Mouse (Mus musculus) midbrain, embryonic 10.5 days (tissue): ENCODE measurements around the gene Tcf21. TPM values are rescaled to one million over a fixed set of nuclear protein-coding genes. Genes with fewer than 3 reads are reported as not detected.

Source experiments
- DNase-seq: peaks from one replicate; pipeline ENCODE4 v3.0.0-alpha.2; 2017; ENCODE audit warnings: low spot score
- H3K27ac ChIP-seq: fragments of 300-500 bp; sonication (generic); replicated peaks from 2 replicates; pipeline ENCODE4 v1.5.1; 2016; ENCODE audit warnings: mild to moderate bottlenecking
- H3K27me3 ChIP-seq: fragments of 300-500 bp; sonication (generic); 2 replicates; pipeline ENCODE4 v1.6.1; 2016; ENCODE audit warnings: low read depth, mild to moderate bottlenecking; ENCODE audit not compliant: poor library complexity, severe bottlenecking
- H3K36me3 ChIP-seq: fragments of 300-500 bp; sonication (generic); 2 replicates; pipeline ENCODE4 v1.6.1; 2016; ENCODE audit warnings: mild to moderate bottlenecking, moderate library complexity
- H3K4me1 ChIP-seq: fragments of 300-500 bp; sonication (generic); 2 replicates; pipeline ENCODE4 v1.6.1; 2016
- H3K4me3 ChIP-seq: fragments of 300-500 bp; sonication (generic); 2 replicates; pipeline ENCODE4 v1.5.1; 2016; ENCODE audit warnings: mild to moderate bottlenecking, moderate library complexity
- H3K9me3 ChIP-seq: fragments of 300-500 bp; sonication (generic); replicated peaks from 2 replicates; pipeline ENCODE4 v1.6.1; 2016; ENCODE audit warnings: mild to moderate bottlenecking
- WGBS: fragments of 180-500 bp; shearing (Covaris S2); methylation state at CpG from one replicate; pipeline ENCODE4 v1.1.7; 2016; 5-methylcytosine and 5-hydroxymethylcytosine counted together
- polyA plus RNA-seq: library from polyadenylated mRNA; unstranded; fragments of >200 nt; fragmentation: Nextera tagmentation; extraction: Ambion mirVana; gene quantifications from 2 replicates; pipeline ENCODE4 v1.2.1, GENCODE M21; 2016

Gene Tcf21
- not detected in 2 replicates for polyA plus RNA-seq

GRCm38 (mm10) chr10:22819871-22820590, at the start of gene Tcf21:
Gene Tcf21, minus strand, starts transcription at chr10:22820174.
- no peaks in the 10 kb centered on the region for H3K9me3 ChIP-seq
- no peaks in the 10 kb centered on the region for H3K36me3 ChIP-seq
- DNase-seq = peak; percentile 65
- no peak within 1 kb of the TSS for H3K27ac ChIP-seq
- peak within 1 kb of the TSS; percentile 36 for H3K4me3 ChIP-seq
- H3K4me1 ChIP-seq = peaks cover 21% of the 10 kb centered on the region
- under 1% methylated on average over 20 of the region's 20 CpGs for WGBS
- H3K27me3 ChIP-seq = peaks cover 99% of the 10 kb centered on the region

- WGBS = 54% methylated on average over 8 of the region's 8 CpGs
Observed at GRCm38 (mm10) chr10:22868386-22868918, 48.5 kb upstream of the Tcf21 start.

DNA sequence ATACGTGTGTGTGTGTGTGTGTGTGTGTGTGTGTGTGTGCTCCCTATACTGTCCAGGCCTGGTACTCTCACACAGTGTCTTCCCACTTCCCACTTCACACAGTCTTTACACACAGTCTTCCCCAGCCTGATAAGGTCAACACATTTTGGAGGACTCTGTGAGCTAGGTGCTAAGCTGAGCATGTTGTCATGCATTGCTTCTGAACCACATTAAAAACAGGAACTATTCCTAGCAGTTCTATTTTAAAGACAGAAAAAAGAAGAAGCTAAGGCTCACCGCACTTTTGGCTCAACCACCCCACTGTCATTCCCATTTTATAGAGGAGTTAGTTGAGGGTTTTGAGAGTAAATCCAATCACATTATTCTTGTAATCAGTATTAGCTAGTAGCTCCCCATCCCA, 47.2 kb upstream of the Tcf21 start:
- H3K36me3 ChIP-seq = no peaks in the 10 kb centered on the region
- 81% methylated on average over 2 of the region's 2 CpGs for WGBS
- no peaks in the 10 kb centered on the region for H3K4me1 ChIP-seq
- no peak overlapping the region for H3K4me3 ChIP-seq
- H3K27me3 ChIP-seq = no peaks in the 10 kb centered on the region
- no peak for DNase-seq
- no peaks in the 10 kb centered on the region for H3K9me3 ChIP-seq
- H3K27ac ChIP-seq = no peak overlapping the region

More at GRCm38 (mm10) chr10:22868386-22868918, 48.5 kb upstream of the Tcf21 start:
- peaks cover 6% of the 10 kb centered on the region; the same call in 1 of the 2 replicates for H3K4me1 ChIP-seq
- H3K27me3 ChIP-seq = no peaks in the 10 kb centered on the region
- no peak overlapping the region for H3K4me3 ChIP-seq
- no peaks in the 10 kb centered on the region for H3K9me3 ChIP-seq
- DNase-seq = no peak
- no peak overlapping the region for H3K27ac ChIP-seq
- H3K36me3 ChIP-seq = no peaks in the 10 kb centered on the region

DNA sequence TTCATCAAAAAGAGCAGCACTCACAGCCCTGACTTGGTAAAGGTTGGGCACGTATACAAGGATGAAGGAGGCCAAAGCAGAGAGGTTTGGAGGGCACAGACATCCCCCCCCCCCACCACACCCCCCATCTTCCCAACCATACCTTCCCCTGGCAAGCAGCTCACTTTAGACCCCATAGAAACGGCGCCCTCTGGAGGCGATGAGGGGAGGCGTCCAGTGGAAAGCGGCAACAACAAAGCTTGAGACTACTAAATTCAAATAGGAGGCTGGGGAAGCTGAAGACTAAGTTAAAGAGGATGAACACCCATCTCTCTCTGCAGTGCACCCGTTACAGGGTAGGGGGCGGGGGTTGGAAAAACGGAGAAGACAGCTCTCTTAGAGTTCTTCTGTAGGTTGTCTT, 38.1 kb upstream of the Tcf21 start:
- Histone ChIP-seq H3K4me1 (0 out of 2 replicates have a peak, but pooled peaks cover 3% of the 10 kb centered on the region), H3K27ac (no peak overlapping the region), H3K36me3 (no peaks in the 10 kb centered on the region), H3K27me3 (no peaks in the 10 kb centered on the region), H3K9me3 (no peaks in the 10 kb centered on the region), H3K4me3 (no peak overlapping the region)
- no peak for DNase-seq
- 30% methylated on average over 9 of the region's 9 CpGs for WGBS

DNA sequence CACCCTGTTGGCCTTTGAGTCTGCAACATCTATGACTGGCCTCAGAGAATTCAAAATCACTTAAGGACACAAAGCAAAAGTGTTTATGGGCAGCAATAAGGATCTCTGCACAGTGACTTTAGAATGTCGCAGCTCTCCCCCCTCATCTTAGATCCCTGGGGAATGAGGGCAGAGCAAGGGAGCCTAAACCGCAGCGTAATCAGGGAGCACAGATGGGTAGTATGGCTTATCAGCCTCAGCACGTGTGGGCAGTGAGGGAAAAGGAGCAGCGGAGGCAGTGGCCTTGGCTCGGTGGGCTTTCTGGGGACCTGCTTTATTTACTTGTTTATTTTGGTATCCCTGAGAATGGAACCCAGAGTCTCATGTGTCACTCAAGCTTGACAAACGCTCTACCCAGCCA, 34.4 kb upstream of the Tcf21 start:
- Histone ChIP-seq H3K9me3 (no peaks in the 10 kb centered on the region), H3K36me3 (no peaks in the 10 kb centered on the region), H3K4me3 (no peak overlapping the region), H3K27me3 (no peaks in the 10 kb centered on the region), H3K27ac (no peak overlapping the region), H3K4me1 (0 out of 2 replicates have a peak, but pooled peaks cover 3% of the 10 kb centered on the region)
- no peak for DNase-seq
- 34% methylated on average over 7 of the region's 7 CpGs for WGBS

GRCm38 (mm10) chr10:22845351-22845750, 25.4 kb upstream of the Tcf21 start:
- H3K27ac ChIP-seq = no peak overlapping the region
- no peaks in the 10 kb centered on the region for H3K36me3 ChIP-seq
- peaks cover 75% of the 10 kb centered on the region for H3K27me3 ChIP-seq
- no peak for DNase-seq
- WGBS = 5% methylated on average over 3 of the region's 3 CpGs
- peaks cover 13% of the 10 kb centered on the region for H3K4me1 ChIP-seq
- no peaks in the 10 kb centered on the region for H3K9me3 ChIP-seq
- no peak overlapping the region for H3K4me3 ChIP-seq

- WGBS = 8% methylated on average over 10 of the region's 10 CpGs
- no peaks in the 10 kb centered on the region for H3K36me3 ChIP-seq
- no peak overlapping the region for H3K4me3 ChIP-seq
- DNase-seq = no peak
- H3K9me3 ChIP-seq = no peaks in the 10 kb centered on the region
- no peak overlapping the region for H3K27ac ChIP-seq
- H3K4me1 ChIP-seq = peaks cover 13% of the 10 kb centered on the region
- peaks cover 81% of the 10 kb centered on the region for H3K27me3 ChIP-seq
Observed at GRCm38 (mm10) chr10:22844731-22845130, 24.8 kb upstream of the Tcf21 start.

DNA sequence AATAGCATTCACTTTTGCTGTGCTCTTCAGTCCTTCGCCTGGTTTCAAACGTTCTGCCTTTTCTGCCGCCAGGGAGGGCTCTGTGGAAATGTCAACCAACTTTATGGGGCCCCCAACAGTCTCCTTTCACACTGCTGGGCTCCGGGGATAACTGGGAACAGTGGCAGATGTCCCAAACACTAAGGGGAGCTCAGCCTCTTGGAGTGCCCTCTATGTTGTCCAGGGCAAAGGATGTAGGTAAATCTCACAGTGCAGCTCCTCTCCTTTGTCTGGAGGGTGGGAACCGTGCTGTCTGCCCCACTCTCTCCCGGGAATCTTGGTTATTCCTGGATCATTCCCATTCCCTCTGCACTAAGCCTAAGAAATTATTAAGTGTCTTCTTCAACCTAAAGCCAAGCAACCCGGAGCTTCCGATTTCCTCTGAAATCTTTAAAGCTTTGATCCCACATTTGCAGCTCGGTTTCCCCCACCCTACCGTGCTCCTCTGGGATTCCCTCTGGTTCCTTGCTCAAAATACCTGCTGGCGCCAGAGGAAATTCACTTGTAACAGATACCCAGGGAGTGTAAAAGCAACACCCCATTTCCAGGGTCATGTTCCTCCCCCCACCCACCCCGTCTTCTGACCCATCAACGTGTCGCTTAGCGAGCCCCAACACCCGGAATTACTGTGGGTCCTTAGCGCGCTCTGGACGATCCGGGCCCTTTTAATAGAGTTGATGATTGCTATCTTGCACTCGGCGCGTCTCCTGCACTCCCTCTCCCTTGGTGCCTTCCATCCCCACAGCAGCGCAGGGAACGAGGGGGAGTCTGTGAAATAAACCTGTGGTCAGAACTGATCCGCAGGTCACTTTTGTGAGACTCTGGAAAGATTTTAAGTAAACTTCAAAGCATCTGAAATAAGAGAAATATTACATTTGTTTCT, 23.7 kb upstream of the Tcf21 start:
- Histone ChIP-seq H3K27me3 (peaks cover 92% of the 10 kb centered on the region), H3K27ac (no peak overlapping the region), H3K9me3 (no peaks in the 10 kb centered on the region), H3K4me3 (peak overlapping the region; percentile 27), H3K4me1 (peaks cover 17% of the 10 kb centered on the region), H3K36me3 (no peaks in the 10 kb centered on the region)
- peak; percentile 50 for DNase-seq
- WGBS = under 1% methylated on average over 26 of the region's 26 CpGs

- Histone ChIP-seq H3K27ac (no peak overlapping the region), H3K4me1 (peaks cover 17% of the 10 kb centered on the region), H3K9me3 (no peaks in the 10 kb centered on the region), H3K27me3 (peaks cover 99% of the 10 kb centered on the region), H3K4me3 (peak overlapping the region; percentile 27; the same call in 1 of the 2 replicates), H3K36me3 (no peaks in the 10 kb centered on the region)
- 3% methylated on average over 17 of the region's 17 CpGs for WGBS
- DNase-seq = peak; percentile 43
Observed at GRCm38 (mm10) chr10:22842781-22843439, 22.9 kb upstream of the Tcf21 start.

- Histone ChIP-seq H3K9me3 (no peaks in the 10 kb centered on the region), H3K27ac (no peak overlapping the region), H3K4me3 (no peak overlapping the region), H3K27me3 (peaks cover 99% of the 10 kb centered on the region), H3K36me3 (no peaks in the 10 kb centered on the region), H3K4me1 (peaks cover 17% of the 10 kb centered on the region)
- no peak for DNase-seq
- WGBS = 2% methylated on average over 4 of the region's 4 CpGs
Observed at GRCm38 (mm10) chr10:22842113-22842512, 22.1 kb upstream of the Tcf21 start.

DNA sequence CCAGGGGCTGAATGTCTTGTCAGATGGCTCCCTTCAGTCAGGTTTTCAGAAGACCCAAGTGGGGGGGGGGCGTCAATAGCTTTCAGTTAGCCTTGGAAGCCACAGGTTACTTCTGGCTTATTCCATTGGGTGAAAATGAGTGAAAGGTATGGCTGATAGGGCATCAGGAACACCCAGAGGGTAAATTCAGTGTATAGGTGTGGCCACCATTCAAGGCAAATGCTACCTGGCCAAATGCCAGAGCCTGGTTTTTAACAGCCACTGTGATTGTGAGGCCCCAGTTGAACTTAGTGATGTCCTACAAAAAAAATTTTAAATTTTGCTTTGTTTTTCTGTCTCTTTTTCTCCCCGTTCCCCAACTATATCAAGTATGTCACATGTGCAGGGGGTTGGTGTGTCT, 6.3 kb upstream of the Tcf21 start:
- Histone ChIP-seq H3K9me3 (no peaks in the 10 kb centered on the region), H3K36me3 (no peaks in the 10 kb centered on the region), H3K27me3 (peaks cover 56% of the 10 kb centered on the region), H3K27ac (no peak overlapping the region), H3K4me3 (no peak overlapping the region), H3K4me1 (no peaks in the 10 kb centered on the region)
- DNase-seq = no peak
- WGBS = 83% methylated on average over 2 of the region's 2 CpGs

DNA sequence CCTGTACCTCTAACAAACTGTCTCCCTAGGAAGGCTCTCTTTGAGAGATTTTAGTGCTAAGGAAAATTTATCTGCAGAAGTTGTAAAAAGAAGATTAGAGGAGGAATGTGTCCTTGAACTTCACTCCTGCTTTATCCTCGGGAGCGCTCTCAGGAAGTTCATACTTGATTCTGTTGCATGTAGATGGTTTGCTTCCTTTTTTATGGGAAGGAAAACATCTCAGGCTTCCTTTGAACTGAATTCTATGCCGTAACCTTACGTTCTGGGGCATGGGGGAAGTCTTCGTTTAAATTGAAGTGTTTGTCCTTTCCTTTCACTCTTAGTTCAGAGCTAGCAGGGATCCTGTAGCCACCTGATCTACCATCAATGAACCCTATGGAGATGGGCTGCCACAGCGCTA, 2.9 kb upstream of the Tcf21 start:
- DNase-seq = no peak
- H3K27me3 ChIP-seq = peaks cover 90% of the 10 kb centered on the region
- H3K9me3 ChIP-seq = no peaks in the 10 kb centered on the region
- H3K4me3 ChIP-seq = no peak overlapping the region
- peaks cover 12% of the 10 kb centered on the region for H3K4me1 ChIP-seq
- no peaks in the 10 kb centered on the region for H3K36me3 ChIP-seq
- 18% methylated on average over 6 of the region's 6 CpGs for WGBS
- no peak overlapping the region for H3K27ac ChIP-seq
